Mouse (Mus musculus) small intestine, adult 2 months (tissue): ENCODE measurements around the gene Gm7029. TPM values are rescaled to one million over a fixed set of nuclear protein-coding genes. Genes with fewer than 3 reads are reported as not detected.
"Not testable (repeated sequence)": the region's sequence is repeated elsewhere in the genome, so short reads cannot be mapped to it uniquely, and the experiment has no call there.

ENCODE experiments used
- H3K27ac ChIP-seq: fragments of 200-500 bp; 2 replicates; pipeline ENCODE4 v1.5.1; 2012; ENCODE audit warnings: low read depth, low read length, control low read depth, inconsistent platforms; ENCODE audit not compliant: insufficient read depth
- H3K27me3 ChIP-seq: fragments of 200-500 bp; 2 replicates; pipeline ENCODE4 v1.6.1; 2012; ENCODE audit warnings: mild to moderate bottlenecking, moderate library complexity, low read length, inconsistent platforms; ENCODE audit not compliant: control insufficient read depth, insufficient read depth
- H3K36me3 ChIP-seq: fragments of 200-500 bp; 2 replicates; pipeline ENCODE4 v1.6.1; 2012; ENCODE audit warnings: mild to moderate bottlenecking, low read length, control low read depth, inconsistent platforms; ENCODE audit not compliant: control insufficient read depth, insufficient read depth
- H3K4me1 ChIP-seq: fragments of 200-500 bp; 2 replicates; pipeline ENCODE4 v1.6.1; 2012; ENCODE audit warnings: low read length, inconsistent platforms, mixed read lengths; ENCODE audit not compliant: control insufficient read depth, insufficient read depth, insufficient read length
- H3K4me3 ChIP-seq: fragments of 200-500 bp; 2 replicates; pipeline ENCODE4 v1.5.1; 2012; ENCODE audit warnings: low read depth, mild to moderate bottlenecking, control low read depth, inconsistent platforms, low read length, moderate library complexity
- CTCF ChIP-seq: fragments of 200-500 bp; IDR thresholded peaks from 2 replicates; pipeline ENCODE4 v1.5.1; 2012; ENCODE audit warnings: low read depth, mild to moderate bottlenecking, control low read depth, inconsistent platforms, low read length, moderate library complexity, mixed read lengths; ENCODE audit not compliant: insufficient replicate concordance, insufficient read length; ENCODE audit errors: extremely low read depth
- POLR2A ChIP-seq: fragments of 200-500 bp; IDR thresholded peaks from 2 replicates; pipeline ENCODE4 v1.6.1; 2012; ENCODE audit warnings: low read depth, mild to moderate bottlenecking, control low read depth, inconsistent platforms, low read length, moderate library complexity
- WGBS: fragments of 180-500 bp; shearing (Covaris S2); methylation state at CpG from one replicate; pipeline ENCODE4 v1.1.7; 2018; 5-methylcytosine and 5-hydroxymethylcytosine counted together
- polyA plus RNA-seq: library from polyadenylated mRNA; depleted of rRNA; stranded (reverse); fragments of >200 nt; gene quantifications from 2 replicates; pipeline ENCODE4 v1.2.3, GENCODE M21; 2012

The Gm7029 gene
- polyA plus RNA-seq, 1 experiment: not detected

DNA sequence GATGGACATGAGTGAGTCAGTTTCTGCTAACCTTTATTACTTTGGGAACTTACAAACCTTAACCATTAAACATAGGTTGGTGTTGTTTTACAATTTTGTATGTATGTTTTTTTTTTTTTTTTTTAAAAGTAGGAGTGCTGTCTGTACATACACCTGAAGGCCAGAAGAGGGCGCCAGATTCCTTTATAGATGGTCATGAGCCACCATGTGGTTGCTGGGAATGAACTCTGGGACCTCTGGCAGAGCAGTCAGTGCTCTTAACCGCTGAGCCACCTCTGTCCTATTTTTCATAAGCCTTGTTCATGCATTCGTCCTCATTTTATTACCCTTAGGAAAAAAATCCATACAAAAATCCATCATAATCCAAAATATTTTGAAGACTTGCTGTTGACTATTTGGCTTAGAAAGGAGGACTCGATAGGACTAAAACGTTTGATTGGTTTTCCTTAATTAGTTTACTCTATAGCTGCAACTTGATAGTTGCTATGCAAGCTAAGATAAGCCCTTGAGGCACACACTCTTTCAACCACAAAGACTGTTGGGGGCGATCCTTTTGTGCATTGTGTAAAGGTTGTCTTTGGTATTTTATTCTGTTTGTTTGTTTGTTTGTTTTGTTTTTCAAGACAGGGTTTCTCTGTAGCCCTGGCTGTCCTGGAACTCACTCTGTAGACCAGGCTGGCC lies 23.6 kb downstream of the Gm7029 start:
- H3K4me3 ChIP-seq: no peak overlapping the region
- no peak overlapping the region for H3K27ac ChIP-seq
- WGBS: 14% methylated on average over 6 of the region's 6 CpGs
- no peaks in the 10 kb centered on the region for H3K4me1 ChIP-seq
- no peaks in the 10 kb centered on the region for H3K27me3 ChIP-seq
- peak; percentile 58; the same call in 1 of the 2 replicates for TF ChIP-seq CTCF
- no peak for TF ChIP-seq POLR2A
- no peaks in the 10 kb centered on the region for H3K36me3 ChIP-seq

DNA sequence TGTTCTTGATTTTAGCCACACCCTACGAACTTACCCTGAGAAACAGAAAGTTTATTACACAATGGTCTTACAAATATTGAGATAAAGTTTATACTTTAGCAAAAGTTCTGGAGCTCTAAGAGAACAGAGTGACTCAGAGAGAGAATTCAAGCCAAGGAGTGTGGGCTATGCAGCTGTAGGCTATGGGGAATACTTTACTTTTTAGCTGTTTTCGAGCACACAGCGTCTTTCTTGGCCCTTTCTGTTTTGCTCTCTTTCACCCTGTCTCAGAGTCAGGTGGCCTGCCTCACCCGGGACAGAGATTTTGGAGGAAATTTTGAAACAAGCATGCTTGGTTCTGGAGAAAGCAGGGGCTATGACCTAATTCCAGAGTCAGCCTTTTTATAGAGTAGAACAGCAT lies 24.6 kb downstream of the Gm7029 start:
- not testable (repeated sequence) for H3K27me3 ChIP-seq

DNA sequence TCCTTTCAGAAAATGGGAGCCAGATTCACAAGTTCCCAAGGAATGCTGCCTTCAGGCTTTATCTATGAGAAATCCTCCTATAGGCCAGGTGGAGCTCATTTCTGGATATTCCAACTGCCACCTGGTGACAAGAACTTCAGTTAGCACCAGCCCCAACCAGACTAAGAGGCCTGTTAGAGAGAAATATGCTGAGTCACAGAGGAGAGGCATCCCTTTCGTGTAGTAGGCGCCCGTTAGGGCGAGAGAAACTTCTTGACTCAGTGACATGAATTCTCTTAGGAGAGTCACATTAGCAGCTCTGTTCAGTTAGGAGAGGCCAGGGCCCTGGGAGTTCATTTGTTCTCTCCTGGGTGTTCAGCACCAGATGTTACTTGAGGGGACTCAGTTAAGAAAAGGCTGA lies 26.0 kb downstream of the Gm7029 start:
- no peaks in the 10 kb centered on the region for H3K27me3 ChIP-seq
- no peak overlapping the region for H3K27ac ChIP-seq
- TF ChIP-seq POLR2A: no peak
- no peak for TF ChIP-seq CTCF
- H3K4me3 ChIP-seq: no peak overlapping the region
- 71% methylated on average over 4 of the region's 4 CpGs for WGBS
- no peaks in the 10 kb centered on the region for H3K4me1 ChIP-seq
- H3K36me3 ChIP-seq: no peaks in the 10 kb centered on the region

More for the DNA sequence above, 24.6 kb downstream of the Gm7029 start:
- not testable (repeated sequence) for H3K36me3 ChIP-seq, H3K27ac ChIP-seq, H3K4me3 ChIP-seq, H3K4me1 ChIP-seq
- 68% methylated on average over 4 of the region's 4 CpGs for WGBS

DNA sequence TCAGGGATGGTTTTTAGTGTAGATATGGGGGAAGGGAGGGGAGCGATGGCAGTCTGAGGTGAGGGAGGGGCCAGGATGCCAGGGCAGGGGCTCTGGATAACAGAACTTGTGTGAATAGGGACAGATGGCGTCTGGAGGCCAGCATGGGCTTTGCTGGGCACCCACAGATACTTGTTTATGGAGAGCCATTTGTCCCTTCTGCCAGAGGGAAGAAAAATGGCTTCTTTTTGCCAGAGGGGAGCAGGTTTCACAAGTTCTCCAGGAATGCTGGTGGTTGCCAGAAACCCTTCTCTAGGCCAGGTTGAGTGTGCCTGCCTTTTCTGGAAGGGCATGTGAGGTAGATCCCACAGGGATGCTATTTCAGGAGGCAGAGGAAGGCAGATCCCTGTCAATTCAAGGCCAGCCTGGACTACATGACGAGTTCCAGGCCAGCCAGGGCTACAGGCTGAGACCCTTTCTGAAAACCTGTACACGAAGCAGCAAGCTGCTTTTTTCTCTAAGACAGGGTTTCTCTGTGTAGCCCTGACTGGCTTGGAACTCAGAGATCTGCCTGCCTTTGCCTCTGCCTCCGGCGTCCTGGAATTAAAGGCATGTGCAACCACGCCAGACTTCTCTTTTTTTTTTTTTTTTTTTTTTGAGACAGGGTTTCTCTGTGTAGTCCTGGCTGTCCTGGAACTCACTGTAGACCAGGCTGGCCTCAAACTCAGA lies 26.8 kb downstream of the Gm7029 start:
- WGBS: 67% methylated on average over 7 of the region's 7 CpGs
- H3K27me3 ChIP-seq: no peaks in the 10 kb centered on the region
- H3K4me1 ChIP-seq: no peaks in the 10 kb centered on the region
- no peak for TF ChIP-seq CTCF
- TF ChIP-seq POLR2A: no peak
- H3K4me3 ChIP-seq: no peak overlapping the region
- no peak overlapping the region for H3K27ac ChIP-seq
- no peaks in the 10 kb centered on the region for H3K36me3 ChIP-seq

DNA sequence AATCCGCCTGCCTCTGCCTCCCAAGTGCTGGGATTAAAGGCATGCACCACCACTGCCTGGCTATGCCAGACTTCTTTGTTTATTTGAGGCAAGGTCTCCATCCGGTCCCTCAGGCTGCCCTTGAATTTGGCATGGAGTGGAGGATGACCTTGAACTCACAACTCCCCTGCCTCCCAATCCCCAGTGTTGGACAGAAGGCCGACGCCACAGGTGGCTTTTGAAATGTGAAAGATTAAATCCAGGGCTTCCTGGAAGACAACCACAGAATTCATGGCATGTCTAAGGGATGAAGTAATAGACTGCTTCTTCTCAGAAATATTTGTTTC lies 27.3 kb downstream of the Gm7029 start:
- Histone ChIP-seq H3K4me3 (no peak overlapping the region), H3K27ac (no peak overlapping the region), H3K4me1 (no peaks in the 10 kb centered on the region), H3K36me3 (no peaks in the 10 kb centered on the region), H3K27me3 (no peaks in the 10 kb centered on the region)
- TF ChIP-seq CTCF (no peak), POLR2A (no peak)
- 80% methylated on average over 4 of the region's 4 CpGs for WGBS

DNA sequence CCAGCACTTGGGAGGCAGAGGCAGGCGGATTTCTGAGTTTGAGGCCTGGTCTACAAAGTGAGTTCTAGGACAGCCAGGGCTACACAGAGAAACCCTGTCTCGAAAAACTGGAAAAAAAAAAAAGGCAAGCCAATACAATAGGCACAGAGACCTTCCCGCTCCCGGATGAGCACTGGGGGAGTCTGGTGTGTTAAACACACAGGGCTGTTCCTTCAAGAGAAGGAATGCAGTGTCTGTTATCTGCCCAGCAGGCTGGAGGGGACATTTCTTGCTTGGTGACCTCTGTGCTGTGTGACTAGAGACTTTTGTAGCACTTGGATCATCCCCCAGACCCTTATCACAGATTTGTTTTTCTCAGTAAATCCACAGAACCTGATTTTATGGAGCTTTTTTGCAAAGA lies 28.0 kb downstream of the Gm7029 start:
- H3K27me3 ChIP-seq: no peaks in the 10 kb centered on the region
- TF ChIP-seq POLR2A (no peak), CTCF (no peak)
- H3K27ac ChIP-seq: no peak overlapping the region
- no peaks in the 10 kb centered on the region for H3K36me3 ChIP-seq
- H3K4me1 ChIP-seq: no peaks in the 10 kb centered on the region
- 72% methylated on average over 4 of the region's 4 CpGs for WGBS
- H3K4me3 ChIP-seq: no peak overlapping the region

DNA sequence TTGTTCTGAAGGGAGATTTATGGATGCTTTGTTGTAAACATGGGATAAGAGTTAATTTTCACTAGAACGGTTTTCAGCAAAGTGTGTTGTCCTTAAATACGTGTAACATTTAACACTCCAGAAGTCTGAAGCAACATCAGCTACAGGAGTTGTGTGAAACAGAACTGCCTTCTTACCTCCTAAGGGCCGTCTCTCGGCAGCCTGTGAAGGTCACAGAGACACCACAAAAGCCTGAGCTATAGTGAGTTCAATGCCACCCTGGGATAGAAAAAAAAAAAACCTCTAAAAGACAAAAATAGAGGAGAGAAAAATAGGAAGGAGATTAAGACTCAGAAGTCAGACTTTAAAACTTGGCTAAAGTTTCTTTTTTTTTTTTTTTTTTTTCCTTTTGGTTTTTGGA lies 28.4 kb downstream of the Gm7029 start:
- no peaks in the 10 kb centered on the region for H3K36me3 ChIP-seq
- no peak overlapping the region for H3K27ac ChIP-seq
- H3K4me1 ChIP-seq: no peaks in the 10 kb centered on the region
- H3K27me3 ChIP-seq: no peaks in the 10 kb centered on the region
- H3K4me3 ChIP-seq: no peak overlapping the region
- 55% methylated on average over 4 of the region's 4 CpGs for WGBS
- no peak for TF ChIP-seq POLR2A
- TF ChIP-seq CTCF: no peak
